Mouse (Mus musculus) neural tube, embryonic 11.5 days (tissue): ENCODE data around the gene Map3k12. TPM values are rescaled to one million over a fixed set of nuclear protein-coding genes. Genes with fewer than 3 reads are reported as not detected.

ENCODE experiments used
- ATAC-seq: fragments of 200-750 bp; cut with Nextera tagmentation; 2 replicates; pipeline ENCODE4 v1.8.0; 2017; ENCODE audit warnings: moderate number of reproducible peaks, mild to moderate bottlenecking, moderate TSS enrichment, moderate library complexity; ENCODE audit not compliant: insufficient read depth, low FRiP score, low TSS enrichment
- DNase-seq: peaks from one replicate; pipeline ENCODE4 v3.0.0-alpha.2; 2015; ENCODE audit warnings: low spot score
- H3K27ac ChIP-seq: fragments of 300-500 bp; sonication (generic); 2 replicates; pipeline ENCODE4 v1.5.1; 2014; ENCODE audit warnings: low read depth, mild to moderate bottlenecking, low read length
- H3K27me3 ChIP-seq: fragments of 300-500 bp; sonication (generic); 2 replicates; pipeline ENCODE4 v1.6.1; 2014; ENCODE audit warnings: mild to moderate bottlenecking, low read length, mixed read lengths; ENCODE audit not compliant: control insufficient read depth, insufficient read depth
- H3K36me3 ChIP-seq: fragments of 300-500 bp; sonication (generic); 2 replicates; pipeline ENCODE4 v1.6.1; 2014; ENCODE audit warnings: mild to moderate bottlenecking, low read length, moderate library complexity, mixed read lengths; ENCODE audit not compliant: control insufficient read depth, insufficient read depth
- H3K4me1 ChIP-seq: fragments of 300-500 bp; sonication (generic); 2 replicates; pipeline ENCODE4 v1.6.1; 2014; ENCODE audit warnings: low read length, mixed read lengths; ENCODE audit not compliant: control insufficient read depth, insufficient read depth
- H3K4me2 ChIP-seq: fragments of 300-500 bp; sonication (generic); 2 replicates; pipeline ENCODE4 v1.6.1; 2014; ENCODE audit warnings: low read depth, mild to moderate bottlenecking, moderate library complexity
- H3K4me3 ChIP-seq: fragments of 300-500 bp; sonication (generic); 2 replicates; pipeline ENCODE4 v1.5.1; 2014; ENCODE audit warnings: low read depth, low read length
- H3K9ac ChIP-seq: fragments of 300-500 bp; sonication (generic); 2 replicates; pipeline ENCODE4 v1.6.1; 2014; ENCODE audit warnings: mild to moderate bottlenecking, low read length
- H3K9me3 ChIP-seq: fragments of 300-500 bp; sonication (generic); 2 replicates; pipeline ENCODE4 v1.6.1; 2016; ENCODE audit warnings: low read length; ENCODE audit not compliant: control insufficient read depth
- WGBS: fragments of 180-500 bp; shearing (Covaris S2); extraction: QIAGEN DNeasy Blood & Tissue Kit; methylation state at CpG from one replicate; pipeline ENCODE4 v1.1.7; 2014; 5-methylcytosine and 5-hydroxymethylcytosine counted together
- polyA plus RNA-seq: library from polyadenylated mRNA; unstranded; fragments of >200 nt; fragmentation: Nextera tagmentation; extraction: Ambion mirVana; gene quantifications from 2 replicates; pipeline ENCODE4 v1.2.1, GENCODE M21; 2014

The Map3k12 gene
- polyA plus RNA-seq, 1 experiment from 2014 or later, result 24.8 TPM

DNA sequence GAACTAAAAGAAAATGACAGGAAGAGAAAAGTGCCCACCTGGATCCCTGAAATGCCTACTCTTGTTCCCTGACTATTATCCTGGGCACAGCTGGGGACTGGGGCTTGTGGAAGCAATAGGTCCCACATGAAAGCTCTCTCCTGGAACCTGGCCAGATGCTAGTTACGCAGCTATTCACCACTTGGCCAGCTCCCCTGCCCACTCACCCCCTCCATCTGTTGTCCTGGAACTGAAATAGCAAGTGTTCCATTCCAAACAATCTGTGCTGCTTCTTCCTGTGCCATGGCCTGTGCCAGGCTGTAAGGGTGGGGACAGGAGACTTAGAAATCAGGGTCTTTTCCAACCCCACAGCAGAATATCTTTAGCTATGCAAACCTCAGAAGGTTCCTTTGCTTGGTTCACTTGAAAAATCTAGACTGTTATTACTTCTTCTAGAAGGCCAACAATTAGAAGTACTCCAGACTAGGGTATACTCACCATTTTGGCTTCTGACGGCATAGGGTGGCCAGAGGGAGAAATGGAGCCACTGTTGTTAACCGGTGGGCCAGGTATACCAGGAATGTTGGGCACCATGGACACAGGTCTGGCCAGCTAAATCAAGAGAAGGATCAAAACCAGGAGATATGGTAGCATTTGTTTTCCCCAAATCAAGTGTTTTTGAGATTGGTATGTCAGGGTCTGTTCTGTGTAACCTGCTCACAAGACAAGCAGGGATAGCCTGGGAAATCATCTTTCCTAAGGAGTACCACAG is 30.0 kb upstream of the Map3k12 start:
- H3K27ac ChIP-seq, result no peak overlapping the region

DNA sequence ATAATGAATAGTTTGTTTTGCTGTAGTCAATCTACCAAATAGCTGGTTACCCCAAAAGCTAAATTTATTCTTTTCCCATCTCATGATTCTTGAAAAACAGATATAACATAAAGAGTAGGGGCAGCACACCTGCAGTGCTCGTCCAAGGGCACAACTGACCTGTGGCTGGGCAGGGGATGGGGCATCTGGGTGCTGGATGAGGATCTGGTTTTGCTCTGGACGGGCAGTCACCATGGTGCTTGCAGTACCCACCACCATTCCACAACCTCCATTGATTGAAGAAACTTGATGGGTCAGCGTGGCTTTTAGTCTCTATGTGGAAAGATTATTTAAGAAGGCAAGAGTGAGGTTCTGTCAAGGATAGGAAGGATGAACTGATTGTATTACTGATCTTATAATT is 29.4 kb upstream of the Map3k12 start:
- H3K36me3 ChIP-seq, result peaks cover 3% of the 10 kb centered on the region; the same call in 1 of the 2 replicates
- H3K4me1 ChIP-seq, result no peaks in the 10 kb centered on the region
- no peaks in the 10 kb centered on the region for H3K9me3 ChIP-seq
- no peaks in the 10 kb centered on the region for H3K27me3 ChIP-seq
- no peak overlapping the region for H3K27ac ChIP-seq
- no peak overlapping the region for H3K4me2 ChIP-seq
- DNase-seq (no peak), ATAC-seq (no peak)
- no peak overlapping the region for H3K4me3 ChIP-seq
- 90% methylated on average over 3 of the region's 3 CpGs for WGBS
- H3K9ac ChIP-seq, result no peak overlapping the region

More for the DNA sequence above, 30.0 kb upstream of the Map3k12 start:
- H3K4me2 ChIP-seq, result no peak overlapping the region
- H3K4me1 ChIP-seq, result no peaks in the 10 kb centered on the region
- WGBS, result 89% methylated on average over 3 of the region's 3 CpGs
- no peak overlapping the region for H3K4me3 ChIP-seq
- ATAC-seq (no peak), DNase-seq (no peak)
- H3K27me3 ChIP-seq, result no peaks in the 10 kb centered on the region
- H3K9me3 ChIP-seq, result no peaks in the 10 kb centered on the region
- no peak overlapping the region for H3K9ac ChIP-seq
- H3K36me3 ChIP-seq, result peaks cover 3% of the 10 kb centered on the region; the same call in 1 of the 2 replicates

GRCm38 (mm10) chr15:102544801-102545200 is 27.9 kb upstream of the Map3k12 start:
- Histone ChIP-seq H3K4me3 (no peak overlapping the region), H3K4me2 (no peak overlapping the region), H3K9me3 (no peaks in the 10 kb centered on the region), H3K36me3 (peaks cover 3% of the 10 kb centered on the region; the same call in 1 of the 2 replicates), H3K27ac (no peak overlapping the region), H3K9ac (no peak overlapping the region), H3K27me3 (no peaks in the 10 kb centered on the region), H3K4me1 (no peaks in the 10 kb centered on the region)
- no peak for DNase-seq
- WGBS, result 89% methylated on average over 4 of the region's 4 CpGs
- no peak for ATAC-seq

DNA sequence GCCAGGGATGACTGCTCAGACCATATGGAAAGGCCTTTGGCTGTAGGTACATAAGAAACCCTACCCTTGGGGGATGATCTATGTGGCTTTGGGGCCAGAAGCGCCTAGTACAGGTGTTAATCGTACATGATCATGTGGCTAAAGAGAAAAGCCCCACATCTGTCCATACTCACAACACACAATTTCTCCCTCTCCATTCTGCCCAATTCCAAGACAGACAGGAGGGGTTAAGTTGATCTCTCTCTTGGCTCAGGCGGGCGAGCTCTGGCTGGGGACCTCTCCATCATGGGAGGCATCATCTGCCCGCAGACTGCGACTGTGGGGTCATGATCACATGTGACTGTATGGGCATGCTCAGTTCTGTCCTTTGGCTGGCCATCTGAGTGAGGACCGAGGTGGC is 17.1 kb upstream of the Map3k12 start:
- 91% methylated on average over 7 of the region's 7 CpGs for WGBS
- no peak for DNase-seq
- Histone ChIP-seq H3K9me3 (no peaks in the 10 kb centered on the region), H3K9ac (no peak overlapping the region), H3K4me2 (no peak overlapping the region), H3K4me3 (no peak overlapping the region), H3K27me3 (no peaks in the 10 kb centered on the region), H3K36me3 (peaks cover 6% of the 10 kb centered on the region), H3K4me1 (no peaks in the 10 kb centered on the region), H3K27ac (no peak overlapping the region)
- ATAC-seq, result no peak

- Histone ChIP-seq H3K4me3 (no peak overlapping the region), H3K9me3 (no peaks in the 10 kb centered on the region), H3K4me2 (no peak overlapping the region), H3K27me3 (no peaks in the 10 kb centered on the region), H3K9ac (no peak overlapping the region), H3K36me3 (peaks cover 6% of the 10 kb centered on the region), H3K4me1 (no peaks in the 10 kb centered on the region), H3K27ac (no peak overlapping the region)
- WGBS, result 87% methylated on average over 3 of the region's 3 CpGs
- ATAC-seq (no peak), DNase-seq (no peak)
Measured at GRCm38 (mm10) chr15:102532106-102532900, 15.4 kb upstream of the Map3k12 start.

DNA sequence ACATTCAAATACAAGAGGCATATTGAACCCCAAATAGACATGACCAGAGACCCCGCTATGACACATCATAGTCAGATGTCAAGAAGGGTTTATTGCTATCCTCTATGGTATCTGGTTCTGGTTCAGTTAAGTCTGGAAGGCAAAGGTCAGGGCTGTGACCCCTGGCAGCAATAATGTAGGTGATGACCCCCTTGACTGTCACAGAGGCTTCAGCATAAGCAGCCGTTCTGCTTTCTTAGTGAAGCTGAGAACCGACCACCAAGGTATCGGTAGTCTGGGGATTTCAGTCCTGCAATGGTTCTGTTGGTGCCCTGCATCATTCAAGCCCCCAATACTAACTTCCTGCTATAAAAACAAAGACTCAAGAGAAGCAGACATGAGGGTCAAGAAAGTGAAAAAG is 14.7 kb upstream of the Map3k12 start:
- no peaks in the 10 kb centered on the region for H3K27me3 ChIP-seq
- no peak overlapping the region for H3K4me3 ChIP-seq
- DNase-seq (no peak), ATAC-seq (no peak)
- no peak overlapping the region for H3K27ac ChIP-seq
- no peaks in the 10 kb centered on the region for H3K9me3 ChIP-seq
- H3K9ac ChIP-seq, result no peak overlapping the region
- peaks cover 6% of the 10 kb centered on the region for H3K36me3 ChIP-seq
- no peak overlapping the region for H3K4me2 ChIP-seq
- 64% methylated on average over 4 of the region's 4 CpGs for WGBS
- no peaks in the 10 kb centered on the region for H3K4me1 ChIP-seq

GRCm38 (mm10) chr15:102530566-102530965 is 13.7 kb upstream of the Map3k12 start:
- 81% methylated on average over 4 of the region's 4 CpGs for WGBS
- H3K9me3 ChIP-seq, result no peaks in the 10 kb centered on the region

GRCm38 (mm10) chr15:102528396-102528795 is 11.5 kb upstream of the Map3k12 start:
- 93% methylated on average over 1 of the region's 1 CpGs for WGBS
- no peak for ATAC-seq
- H3K9me3 ChIP-seq, result no peaks in the 10 kb centered on the region
- no peaks in the 10 kb centered on the region for H3K4me1 ChIP-seq
- no peak overlapping the region for H3K9ac ChIP-seq
- no peak overlapping the region for H3K4me2 ChIP-seq
- peak; percentile 2 for DNase-seq
- peaks cover 4% of the 10 kb centered on the region for H3K36me3 ChIP-seq
- H3K27me3 ChIP-seq, result no peaks in the 10 kb centered on the region
- no peak overlapping the region for H3K4me3 ChIP-seq
- no peak overlapping the region for H3K27ac ChIP-seq

More at GRCm38 (mm10) chr15:102530566-102530965, 13.7 kb upstream of the Map3k12 start:
- Histone ChIP-seq H3K27ac (no peak overlapping the region), H3K4me1 (no peaks in the 10 kb centered on the region), H3K27me3 (no peaks in the 10 kb centered on the region), H3K4me3 (no peak overlapping the region), H3K36me3 (peaks cover 6% of the 10 kb centered on the region), H3K4me2 (no peak overlapping the region), H3K9ac (no peak overlapping the region)
- ATAC-seq (no peak), DNase-seq (no peak)
